Mouse (Mus musculus) CH12.LX (cell line): Measurements from ENCODE around the gene Ap1s1. TPM values are rescaled to one million over a fixed set of nuclear protein-coding genes. Genes with fewer than 3 reads are reported as not detected.

Experiments used
- DNase-seq: peaks from one replicate; pipeline ENCODE4 v3.0.0-alpha.2; 2013; ENCODE audit errors: extremely low read depth
- H3K27ac ChIP-seq: 2 replicates; pipeline ENCODE4 v1.5.1; 2012; ENCODE audit warnings: low read depth, mild to moderate bottlenecking, control low read depth, moderate library complexity; ENCODE audit not compliant: insufficient read depth
- H3K27me3 ChIP-seq: replicated peaks from 2 replicates; pipeline ENCODE3; 2012; ENCODE audit warnings: inconsistent platforms
- H3K36me3 ChIP-seq, 2 experiments: replicated peaks in 1 of 2; 2 replicates each; pipeline versions ENCODE3 to v1.6.1; 2012; ENCODE audit warnings: inconsistent platforms in 1 of 2, low read length in 1 of 2, mild to moderate bottlenecking in 1 of 2, mixed read lengths in 1 of 2, moderate library complexity in 1 of 2; ENCODE audit not compliant: control insufficient read depth in 1 of 2, insufficient read depth in 1 of 2
- H3K4me1 ChIP-seq, 2 experiments: 2 replicates each; pipeline ENCODE4 v1.6.1; 2012; ENCODE audit warnings: inconsistent platforms in 1 of 2, moderate library complexity in 1 of 2; ENCODE audit not compliant: insufficient read depth in 2 of 2, control insufficient read depth in 1 of 2
- H3K4me2 ChIP-seq: 2 replicates; pipeline ENCODE4 v1.6.1; 2012; ENCODE audit warnings: low read depth, mild to moderate bottlenecking, control low read depth; ENCODE audit not compliant: poor library complexity, insufficient read depth, severe bottlenecking
- H3K4me3 ChIP-seq, 3 experiments: fragments of 150-350 bp in 1 of 3; sonication (generic) in 1 of 3; replicated peaks in 1 of 3; 2 replicates each; pipeline versions ENCODE3 to v1.5.1; 2011 to 2012; ENCODE audit warnings: low read depth in 2 of 3, low read length in 2 of 3, mild to moderate bottlenecking in 2 of 3, moderate library complexity in 2 of 3, control low read depth in 1 of 3, improper control_type of control experiment in 1 of 3, inconsistent platforms in 1 of 3, mixed read lengths in 1 of 3; ENCODE audit not compliant: poor library complexity in 1 of 3
- H3K79me2 ChIP-seq: replicated peaks from 2 replicates; pipeline ENCODE4 v1.6.1; 2012; ENCODE audit warnings: mild to moderate bottlenecking, moderate library complexity; ENCODE audit not compliant: control insufficient read depth, poor library complexity, insufficient read depth, severe bottlenecking; ENCODE audit errors: extremely low read depth
- H3K9ac ChIP-seq: 2 replicates; pipeline ENCODE4 v1.6.1; 2012; ENCODE audit warnings: low read depth, mild to moderate bottlenecking, control low read depth, moderate library complexity; ENCODE audit not compliant: insufficient read depth
- H3K9me3 ChIP-seq: replicated peaks from 2 replicates; pipeline ENCODE3; 2012; ENCODE audit warnings: low read length, inconsistent platforms, mixed read lengths
- CHD1 ChIP-seq: IDR thresholded peaks from 2 replicates; pipeline ENCODE4 v1.6.1; 2012; ENCODE audit warnings: low read depth, low read length, improper control_type of control experiment, inconsistent platforms
- CTCF ChIP-seq, 2 experiments: IDR thresholded peaks in 1 of 2; conservative IDR thresholded peaks in 1 of 2; 2 replicates each; pipeline ENCODE4 v1.5.1; 2011 to 2012; ENCODE audit warnings: low read depth in 2 of 2, low read length in 2 of 2, improper control_type of control experiment in 1 of 2, inconsistent platforms in 1 of 2, mild to moderate bottlenecking in 1 of 2, moderate library complexity in 1 of 2
- ELF1 ChIP-seq: IDR thresholded peaks from 2 replicates; pipeline ENCODE4 v1.6.1; 2014; ENCODE audit warnings: low read depth, mild to moderate bottlenecking, inconsistent platforms, low read length, improper control_type of control experiment
- EP300 ChIP-seq: IDR thresholded peaks from 2 replicates; pipeline ENCODE4 v1.6.1; 2011; ENCODE audit warnings: low read length, improper control_type of control experiment
- ETS1 ChIP-seq: conservative IDR thresholded peaks from 2 replicates; pipeline ENCODE4 v1.6.1; 2012; ENCODE audit warnings: low read depth, mild to moderate bottlenecking, inconsistent platforms, low read length, improper control_type of control experiment, moderate library complexity
- GABPA ChIP-seq: IDR thresholded peaks from 2 replicates; pipeline ENCODE4 v1.6.1; 2012; ENCODE audit warnings: low read depth, low read length, improper control_type of control experiment, inconsistent platforms; ENCODE audit not compliant: insufficient replicate concordance
- HCFC1 ChIP-seq: IDR thresholded peaks from 2 replicates; pipeline ENCODE4 v1.6.1; 2012; ENCODE audit warnings: low read depth, mild to moderate bottlenecking, inconsistent platforms, low read length, improper control_type of control experiment
- IRF4 ChIP-seq: IDR thresholded peaks from 2 replicates; pipeline ENCODE4 v1.6.1; 2014; ENCODE audit warnings: low read depth, mild to moderate bottlenecking, inconsistent platforms, low read length, improper control_type of control experiment
- JUN ChIP-seq: IDR thresholded peaks from 2 replicates; pipeline ENCODE4 v1.6.1; 2011; ENCODE audit warnings: low read depth, mild to moderate bottlenecking, low read length, improper control_type of control experiment, moderate library complexity; ENCODE audit not compliant: insufficient read depth
- JUND ChIP-seq: conservative IDR thresholded peaks from 2 replicates; pipeline ENCODE4 v1.6.1; 2011; ENCODE audit warnings: low read depth, low read length, improper control_type of control experiment
- MAFK ChIP-seq: IDR thresholded peaks from 2 replicates; pipeline ENCODE4 v1.6.1; 2011; ENCODE audit warnings: low read length, improper control_type of control experiment; ENCODE audit not compliant: insufficient replicate concordance
- MEF2A ChIP-seq: IDR thresholded peaks from 2 replicates; pipeline ENCODE4 v1.6.1; 2014; ENCODE audit warnings: low read depth, mild to moderate bottlenecking, inconsistent platforms, low read length, improper control_type of control experiment, borderline replicate concordance
- NELFE ChIP-seq: IDR thresholded peaks from 2 replicates; pipeline ENCODE4 v1.6.1; 2011; ENCODE audit warnings: low read depth, low read length, improper control_type of control experiment
- NRF1 ChIP-seq: IDR thresholded peaks from 2 replicates; pipeline ENCODE4 v1.6.1; 2014; ENCODE audit warnings: low read depth, mild to moderate bottlenecking, inconsistent platforms, low read length, improper control_type of control experiment, moderate library complexity
- PAX5 ChIP-seq: IDR thresholded peaks from 2 replicates; pipeline ENCODE4 v1.6.1; 2012; ENCODE audit warnings: low read length, inconsistent platforms, mixed read lengths
- POLR2A ChIP-seq: IDR thresholded peaks from 2 replicates; pipeline ENCODE4 v1.6.1; 2011; ENCODE audit warnings: low read depth, mild to moderate bottlenecking, improper control_type of control experiment, low read length
- RCOR1 ChIP-seq: conservative IDR thresholded peaks from 2 replicates; pipeline ENCODE4 v1.6.1; 2012; ENCODE audit warnings: low read depth, mild to moderate bottlenecking, inconsistent platforms, low read length, improper control_type of control experiment
- SIN3A ChIP-seq: IDR thresholded peaks from 2 replicates; pipeline ENCODE4 v1.6.1; 2012; ENCODE audit warnings: low read length, improper control_type of control experiment, inconsistent platforms
- SMC3 ChIP-seq: IDR thresholded peaks from 2 replicates; pipeline ENCODE4 v1.6.1; 2011; ENCODE audit warnings: low read depth, low read length, improper control_type of control experiment
- UBTF ChIP-seq: IDR thresholded peaks from 2 replicates; pipeline ENCODE4 v1.6.1; 2012; ENCODE audit warnings: low read depth, mild to moderate bottlenecking, inconsistent platforms, low read length, improper control_type of control experiment, moderate library complexity
- ZKSCAN1 ChIP-seq: IDR thresholded peaks from 2 replicates; pipeline ENCODE4 v1.6.1; 2012; ENCODE audit warnings: low read depth, inconsistent platforms, low read length, improper control_type of control experiment, borderline replicate concordance
- dilution Hi-C: fragments of 300-500 bp; cut with MboI; formaldehyde crosslinking; loops from 2 replicates; pipeline ENCODE4 v1.14.3; 2020; ENCODE audit warnings: low sequenced_read_pairs; ENCODE audit not compliant: extremely low pct_unique_long_range_greater_than_20kb, extremely low pct_ligation_motif_present
- in situ Hi-C: fragments of 300-500 bp; cut with MboI; formaldehyde crosslinking; loops from 3 replicates; pipeline ENCODE4 v1.14.3; 2019; ENCODE audit warnings: low sequenced_read_pairs, low pct_ligation_motif_present, low pct_unique_long_range_greater_than_20kb, mixed read lengths
- polyA plus RNA-seq: library from polyadenylated mRNA; unstranded; fragments of >175 nt; gene quantifications from 2 replicates; pipeline ENCODE4 v1.2.1, GENCODE M21; 2012; ENCODE audit warnings: low read depth; ENCODE audit not compliant: insufficient read length
- total RNA-seq, 2 experiments: library from RNA; depleted of rRNA; stranded (reverse); fragments of 300-350 nt in 1 of 2; fragments of >200 nt in 1 of 2; gene quantifications; 2 replicates each; pipeline ENCODE4 v1.2.3; 2012 to 2014

The Ap1s1 gene
- total and polyA plus RNA-seq, 3 experiments, result 68.0 to 102 (median 98.8) TPM

GRCm38 (mm10) chr5:137074191-137074651 is 28.3 kb upstream of the Ap1s1 start:
- no peaks in the 10 kb centered on the region for H3K9me3 ChIP-seq
- no peak overlapping the region for H3K4me3 ChIP-seq
- H3K36me3 ChIP-seq, result no peaks in the 10 kb centered on the region
- peaks cover 11 to 38% of the 10 kb centered on the region in 2 experiments for H3K4me1 ChIP-seq
- TF ChIP-seq SMC3 (no peak), IRF4 (no peak), ETS1 (no peak), MAFK (no peak), NELFE (no peak), GABPA (no peak), NRF1 (no peak), CHD1 (no peak), EP300 (no peak), ELF1 (no peak), JUND (no peak), POLR2A (no peak), HCFC1 (no peak), UBTF (no peak), CTCF (conservative IDR thresholded peaks at IDR 0.05 in 1 of 2, IDR thresholded peaks at IDR 0.05 in 1 of 2; ENCODE audit: low read depth in 2 of 2, low read length in 2 of 2) (no peak), RCOR1 (no peak)
- H3K4me2 ChIP-seq, result no peak overlapping the region
- no peak overlapping the region for H3K9ac ChIP-seq
- dilution Hi-C loops, result no loop called here
- H3K79me2 ChIP-seq, result no peaks in the 10 kb centered on the region
- H3K27ac ChIP-seq, result no peak overlapping the region
- in situ Hi-C loops, result no loop called here
- peaks cover 11% of the 10 kb centered on the region for H3K27me3 ChIP-seq
- no peak for DNase-seq

- in situ Hi-C loops, result no loop called here
Measured at GRCm38 (mm10) chr5:137073141-137073540, 27.2 kb upstream of the Ap1s1 start.

More at GRCm38 (mm10) chr5:137073141-137073540, 27.2 kb upstream of the Ap1s1 start:
- Histone ChIP-seq H3K9me3 (peaks cover 2% of the 10 kb centered on the region), H3K9ac (no peak overlapping the region), H3K27me3 (peaks cover 9% of the 10 kb centered on the region), H3K36me3 (no peaks in the 10 kb centered on the region), H3K4me1 (peaks cover 11 to 45% of the 10 kb centered on the region in 2 experiments), H3K4me2 (no peak overlapping the region), H3K4me3 (no peak overlapping the region), H3K27ac (no peak overlapping the region), H3K79me2 (no peaks in the 10 kb centered on the region)
- no peak for DNase-seq
- dilution Hi-C loops, result no loop called here
- no peak for TF ChIP-seq GABPA
- no peak for TF ChIP-seq NELFE
- TF ChIP-seq ELF1, result no peak
- TF ChIP-seq ZKSCAN1, result no peak
- no peak for TF ChIP-seq MAFK
- no peak for TF ChIP-seq EP300
- TF ChIP-seq POLR2A, result no peak
- no peak for TF ChIP-seq JUN
- TF ChIP-seq SIN3A, result no peak
- TF ChIP-seq MEF2A, result no peak
- TF ChIP-seq CHD1, result no peak
- no peak for TF ChIP-seq PAX5
